Mouse (Mus musculus) megakaryocyte-erythroid progenitor cell, adult 5-6 weeks (primary cell): ENCODE data around the gene Rap1b. TPM values are rescaled to one million over a fixed set of nuclear protein-coding genes. Genes with fewer than 3 reads are reported as not detected.

Experiments used
- total RNA-seq, 2 experiments: library from RNA; stranded (forward) in 1 of 2; stranded (reverse) in 1 of 2; fragments of 200-1000, 215-1000 nt in 1 of 2; fragments of >200 nt in 1 of 2; fragmentation: Nextera tagmentation in 1 of 2; gene quantifications; 2 replicates each; pipeline ENCODE4 v1.2.3; 2014 to 2017

Rap1b gene
- total RNA-seq, 2 experiments from 2014 or later: 56.8 to 67.4 TPM

Other genes with a start within 250 kb of the Rap1b start
- 0.85 and 0.94 TPM in 2 replicates for gene Cpm, start 216.5 kb downstream of the Rap1b start, total RNA-seq (2014; fragmentation: Nextera tagmentation)
- gene Cpm, start 216.5 kb downstream of the Rap1b start, total RNA-seq (2017): not detected in 2 replicates
- gene Mdm2, start 135.3 kb downstream of the Rap1b start, total RNA-seq (2014; fragmentation: Nextera tagmentation): 43.6 and 58.8 TPM in 2 replicates
- gene Mdm2, start 135.3 kb downstream of the Rap1b start, total RNA-seq (2017): 45.6 and 63.7 TPM in 2 replicates
- 1.3 and 7.2 TPM in 2 replicates for gene Slc35e3, start 99.7 kb downstream of the Rap1b start, total RNA-seq (2014; fragmentation: Nextera tagmentation)
- gene Slc35e3, start 99.7 kb downstream of the Rap1b start, total RNA-seq (2017): 5.0 and 5.2 TPM in 2 replicates
- 87.2 and 100 TPM in 2 replicates for gene Nup107, start 53.3 kb downstream of the Rap1b start, total RNA-seq (2014; fragmentation: Nextera tagmentation)
- 128 and 133 TPM in 2 replicates for gene Nup107, start 53.3 kb downstream of the Rap1b start, total RNA-seq (2017)